Mouse (Mus musculus): ENCODE measurements around the gene Kcnmb2. TPM values are rescaled to one million over a fixed set of nuclear protein-coding genes. Genes with fewer than 3 reads are reported as not detected.

Gene Kcnmb2
- polyA plus RNA-seq, 1 experiment from 2014 or later: 1.5 TPM

GRCm38 (mm10) chr3:32194014-32194413 lies 291.7 kb downstream of the Kcnmb2 start:
- no peak overlapping the region for H3K4me2 ChIP-seq
- H3K4me1 ChIP-seq (replicated peaks; ENCODE audit: control insufficient read depth, insufficient read depth, low read length): no peaks in the 10 kb centered on the region
- H3K9ac ChIP-seq (ENCODE audit: low read depth, low read length): no peak overlapping the region
- no peak overlapping the region for H3K27ac ChIP-seq (ENCODE audit: low read depth, low read length)
- DNase-seq (ENCODE audit: low spot score): no peak
- no peak for ATAC-seq (replicated peaks; ENCODE audit: low FRiP score)
- no peaks in the 10 kb centered on the region for H3K9me3 ChIP-seq (ENCODE audit: control insufficient read depth, low read length)
- no peaks in the 10 kb centered on the region for H3K27me3 ChIP-seq (replicated peaks; ENCODE audit: control insufficient read depth, insufficient read depth, low read length)
- no peaks in the 10 kb centered on the region for H3K36me3 ChIP-seq (ENCODE audit: control insufficient read depth, insufficient read depth, low read length)
- H3K4me3 ChIP-seq (ENCODE audit: low read depth, low read length): no peak overlapping the region
- 80% methylated on average over 5 of the region's 5 CpGs for WGBS

- ATAC-seq (replicated peaks; ENCODE audit: low FRiP score) (0 out of 2 replicates have a peak, but pooled peaks have one; percentile 23), DNase-seq (ENCODE audit: low spot score) (no peak)
- no peak overlapping the region for H3K27ac ChIP-seq (ENCODE audit: low read depth, low read length)
Measured at GRCm38 (mm10) chr3:32226755-32227154, 324.4 kb downstream of the Kcnmb2 start.

GRCm38 (mm10) chr3:32236766-32237165 lies 334.5 kb downstream of the Kcnmb2 start:
- DNase-seq (ENCODE audit: low spot score) (no peak), ATAC-seq (replicated peaks; ENCODE audit: low FRiP score) (no peak)
- no peaks in the 10 kb centered on the region for H3K4me1 ChIP-seq (replicated peaks; ENCODE audit: control insufficient read depth, insufficient read depth, low read length)
- H3K9me3 ChIP-seq (ENCODE audit: control insufficient read depth, low read length): no peaks in the 10 kb centered on the region
- WGBS: 71% methylated on average over 5 of the region's 5 CpGs
- no peak overlapping the region for H3K27ac ChIP-seq (ENCODE audit: low read depth, low read length)
- no peaks in the 10 kb centered on the region for H3K27me3 ChIP-seq (replicated peaks; ENCODE audit: control insufficient read depth, insufficient read depth, low read length)
- H3K9ac ChIP-seq (ENCODE audit: low read depth, low read length): no peak overlapping the region
- no peak overlapping the region for H3K4me2 ChIP-seq
- no peaks in the 10 kb centered on the region for H3K36me3 ChIP-seq (ENCODE audit: control insufficient read depth, insufficient read depth, low read length)
- no peak overlapping the region for H3K4me3 ChIP-seq (ENCODE audit: low read depth, low read length)

More at GRCm38 (mm10) chr3:32226755-32227154, 324.4 kb downstream of the Kcnmb2 start:
- no peak overlapping the region for H3K4me2 ChIP-seq
- no peak overlapping the region for H3K9ac ChIP-seq (ENCODE audit: low read depth, low read length)
- WGBS: 65% methylated on average over 2 of the region's 2 CpGs
- H3K9me3 ChIP-seq (ENCODE audit: control insufficient read depth, low read length): no peaks in the 10 kb centered on the region
- no peak overlapping the region for H3K4me3 ChIP-seq (ENCODE audit: low read depth, low read length)
- no peaks in the 10 kb centered on the region for H3K36me3 ChIP-seq (ENCODE audit: control insufficient read depth, insufficient read depth, low read length)
- no peaks in the 10 kb centered on the region for H3K27me3 ChIP-seq (replicated peaks; ENCODE audit: control insufficient read depth, insufficient read depth, low read length)
- H3K4me1 ChIP-seq (replicated peaks; ENCODE audit: control insufficient read depth, insufficient read depth, low read length): no peaks in the 10 kb centered on the region

Data from liver, embryonic 11.5 days (tissue).